Mouse (Mus musculus): ENCODE data around the gene Brd4. TPM values are rescaled to one million over a fixed set of nuclear protein-coding genes. Genes with fewer than 3 reads are reported as not detected.

The Brd4 gene
- polyA plus RNA-seq (2016; fragmentation: Nextera tagmentation; extraction: Ambion mirVana), result 98.2 and 119 TPM in 2 replicates

GRCm38 (mm10) chr17:32284262-32285137 lies at the start of gene Brd4:
TSS of gene Brd4 (minus strand) at chr17:32284722.
- peak within 1 kb of the TSS; percentile 99 for H3K9ac ChIP-seq (replicated peaks)
- H3K4me2 ChIP-seq, result peak within 1 kb of the TSS; percentile 84
- H3K4me1 ChIP-seq (replicated peaks), result peaks cover 24% of the 10 kb centered on the region
- H3K9me3 ChIP-seq, result no peaks in the 10 kb centered on the region
- ATAC-seq (ENCODE audit: insufficient number of reproducible peaks, insufficient read depth, low FRiP score, low TSS enrichment, low read depth), result peak; percentile 86
- H3K27ac ChIP-seq, result peak within 1 kb of the TSS; percentile 99
- H3K4me3 ChIP-seq (replicated peaks), result peak within 1 kb of the TSS; percentile 96
- no peaks in the 10 kb centered on the region for H3K36me3 ChIP-seq
- WGBS, result under 1% methylated on average over 100 of the region's 100 CpGs
- H3K27me3 ChIP-seq, result no peaks in the 10 kb centered on the region

GRCm38 (mm10) chr17:32333675-32334303 lies 49.3 kb upstream of the Brd4 start:
- Histone ChIP-seq H3K27me3 (no peaks in the 10 kb centered on the region), H3K36me3 (peaks cover 94% of the 10 kb centered on the region), H3K9me3 (no peaks in the 10 kb centered on the region), H3K4me2 (no peak overlapping the region), H3K27ac (no peak overlapping the region), H3K4me3 (replicated peaks) (no peak overlapping the region), H3K9ac (replicated peaks) (no peak overlapping the region), H3K4me1 (replicated peaks) (no peaks in the 10 kb centered on the region)
- no peak for ATAC-seq (ENCODE audit: insufficient number of reproducible peaks, insufficient read depth, low FRiP score, low TSS enrichment, low read depth)
- WGBS, result 90% methylated on average over 31 of the region's 31 CpGs

- H3K9ac ChIP-seq (replicated peaks), result no peak overlapping the region
- H3K36me3 ChIP-seq, result peaks cover 76% of the 10 kb centered on the region
- no peaks in the 10 kb centered on the region for H3K9me3 ChIP-seq
- H3K27me3 ChIP-seq, result no peaks in the 10 kb centered on the region
- peaks cover 1% of the 10 kb centered on the region; the same call in 1 of the 2 replicates for H3K4me1 ChIP-seq (replicated peaks)
- H3K4me2 ChIP-seq, result no peak overlapping the region
- H3K27ac ChIP-seq, result no peak overlapping the region
- ATAC-seq (ENCODE audit: insufficient number of reproducible peaks, insufficient read depth, low FRiP score, low TSS enrichment, low read depth), result no peak
- H3K4me3 ChIP-seq (replicated peaks), result no peak overlapping the region
Measured at GRCm38 (mm10) chr17:32327501-32327900, 43.0 kb upstream of the Brd4 start.

GRCm38 (mm10) chr17:32322809-32323208 lies 38.3 kb upstream of the Brd4 start:
- H3K4me1 ChIP-seq (replicated peaks), result peaks cover 21% of the 10 kb centered on the region
- ATAC-seq (ENCODE audit: insufficient number of reproducible peaks, insufficient read depth, low FRiP score, low TSS enrichment, low read depth), result no peak
- WGBS, result 85% methylated on average over 1 of the region's 1 CpGs

GRCm38 (mm10) chr17:32321836-32322235 lies 37.3 kb upstream of the Brd4 start:
- H3K27me3 ChIP-seq, result no peaks in the 10 kb centered on the region
- peak overlapping the region; percentile 83 for H3K4me3 ChIP-seq (replicated peaks)
- WGBS, result 13% methylated on average over 6 of the region's 6 CpGs
- peak overlapping the region; percentile 69 for H3K9ac ChIP-seq (replicated peaks)
- peak overlapping the region; percentile 92 for H3K27ac ChIP-seq
- peak overlapping the region; percentile 75 for H3K4me2 ChIP-seq
- peaks cover 46% of the 10 kb centered on the region for H3K36me3 ChIP-seq
- no peaks in the 10 kb centered on the region for H3K9me3 ChIP-seq
- H3K4me1 ChIP-seq (replicated peaks), result peaks cover 21% of the 10 kb centered on the region
- ATAC-seq (ENCODE audit: insufficient number of reproducible peaks, insufficient read depth, low FRiP score, low TSS enrichment, low read depth), result no peak

More at GRCm38 (mm10) chr17:32322809-32323208, 38.3 kb upstream of the Brd4 start:
- Histone ChIP-seq H3K27ac (no peak overlapping the region), H3K4me2 (no peak overlapping the region), H3K9me3 (no peaks in the 10 kb centered on the region), H3K4me3 (replicated peaks) (no peak overlapping the region), H3K9ac (replicated peaks) (no peak overlapping the region), H3K27me3 (no peaks in the 10 kb centered on the region), H3K36me3 (peaks cover 42% of the 10 kb centered on the region)

GRCm38 (mm10) chr17:32321390-32321734 lies 36.8 kb upstream of the Brd4 start:
- H3K36me3 ChIP-seq, result peaks cover 46% of the 10 kb centered on the region
- WGBS, result 0% methylated on average over 23 of the region's 23 CpGs

GRCm38 (mm10) chr17:32320597-32321389 lies 36.3 kb upstream of the Brd4 start, which contains the start of gene Akap8:
TSS of gene Akap8 (minus strand) at chr17:32321238.
- H3K27ac ChIP-seq, result peak within 1 kb of the TSS; percentile 96
- H3K4me3 ChIP-seq (replicated peaks), result peak within 1 kb of the TSS; percentile 83
- peaks cover 21% of the 10 kb centered on the region for H3K4me1 ChIP-seq (replicated peaks)
- H3K4me2 ChIP-seq, result peak within 1 kb of the TSS; percentile 79
- no peaks in the 10 kb centered on the region for H3K27me3 ChIP-seq
- peak; percentile 99 for ATAC-seq (ENCODE audit: insufficient number of reproducible peaks, insufficient read depth, low FRiP score, low TSS enrichment, low read depth)
- H3K9me3 ChIP-seq, result no peaks in the 10 kb centered on the region
- peaks cover 46% of the 10 kb centered on the region for H3K36me3 ChIP-seq
- H3K9ac ChIP-seq (replicated peaks), result peak within 1 kb of the TSS; percentile 85
- under 1% methylated on average over 83 of the region's 83 CpGs for WGBS

More at GRCm38 (mm10) chr17:32321390-32321734, 36.8 kb upstream of the Brd4 start:
- ATAC-seq (ENCODE audit: insufficient number of reproducible peaks, insufficient read depth, low FRiP score, low TSS enrichment, low read depth), result peak; percentile 72
- Histone ChIP-seq H3K4me1 (replicated peaks) (peaks cover 21% of the 10 kb centered on the region), H3K9ac (replicated peaks) (peak overlapping the region; percentile 69), H3K27me3 (no peaks in the 10 kb centered on the region), H3K9me3 (no peaks in the 10 kb centered on the region), H3K4me2 (peak overlapping the region; percentile 75), H3K27ac (peak overlapping the region; percentile 92), H3K4me3 (replicated peaks) (peak overlapping the region; percentile 83)

GRCm38 (mm10) chr17:32319950-32320349 lies 35.4 kb upstream of the Brd4 start:
- ATAC-seq (ENCODE audit: insufficient number of reproducible peaks, insufficient read depth, low FRiP score, low TSS enrichment, low read depth), result no peak
- Histone ChIP-seq H3K27ac (peak overlapping the region; percentile 96), H3K36me3 (peaks cover 47% of the 10 kb centered on the region), H3K4me2 (peak overlapping the region; percentile 79), H3K9me3 (no peaks in the 10 kb centered on the region), H3K4me3 (replicated peaks) (peak overlapping the region; percentile 83), H3K4me1 (replicated peaks) (peaks cover 21% of the 10 kb centered on the region), H3K9ac (replicated peaks) (peak overlapping the region; percentile 85), H3K27me3 (no peaks in the 10 kb centered on the region)
- WGBS, result under 1% methylated on average over 7 of the region's 7 CpGs

GRCm38 (mm10) chr17:32317708-32318107 lies 33.2 kb upstream of the Brd4 start:
- Histone ChIP-seq H3K4me1 (replicated peaks) (peaks cover 21% of the 10 kb centered on the region), H3K36me3 (peaks cover 60% of the 10 kb centered on the region), H3K9me3 (no peaks in the 10 kb centered on the region), H3K27ac (no peak overlapping the region), H3K4me3 (replicated peaks) (no peak overlapping the region), H3K9ac (replicated peaks) (no peak overlapping the region), H3K27me3 (no peaks in the 10 kb centered on the region), H3K4me2 (no peak overlapping the region)
- 89% methylated on average over 3 of the region's 3 CpGs for WGBS
- ATAC-seq (ENCODE audit: insufficient number of reproducible peaks, insufficient read depth, low FRiP score, low TSS enrichment, low read depth), result no peak

GRCm38 (mm10) chr17:32317032-32317431 lies 32.5 kb upstream of the Brd4 start:
- Histone ChIP-seq H3K4me1 (replicated peaks) (peaks cover 15% of the 10 kb centered on the region), H3K36me3 (peaks cover 66% of the 10 kb centered on the region), H3K9me3 (no peaks in the 10 kb centered on the region), H3K27me3 (no peaks in the 10 kb centered on the region), H3K9ac (replicated peaks) (no peak overlapping the region), H3K4me3 (replicated peaks) (no peak overlapping the region), H3K27ac (no peak overlapping the region), H3K4me2 (no peak overlapping the region)
- no peak for ATAC-seq (ENCODE audit: insufficient number of reproducible peaks, insufficient read depth, low FRiP score, low TSS enrichment, low read depth)
- WGBS, result 92% methylated on average over 8 of the region's 8 CpGs

GRCm38 (mm10) chr17:32315560-32315959 lies 31.0 kb upstream of the Brd4 start:
- WGBS, result 95% methylated on average over 5 of the region's 5 CpGs
- no peak overlapping the region for H3K4me2 ChIP-seq
- no peak overlapping the region for H3K4me3 ChIP-seq (replicated peaks)
- peaks cover 12% of the 10 kb centered on the region for H3K4me1 ChIP-seq (replicated peaks)
- no peak overlapping the region for H3K9ac ChIP-seq (replicated peaks)
- no peak overlapping the region for H3K27ac ChIP-seq
- H3K27me3 ChIP-seq, result no peaks in the 10 kb centered on the region
- H3K9me3 ChIP-seq, result no peaks in the 10 kb centered on the region
- ATAC-seq (ENCODE audit: insufficient number of reproducible peaks, insufficient read depth, low FRiP score, low TSS enrichment, low read depth), result no peak
- peaks cover 81% of the 10 kb centered on the region for H3K36me3 ChIP-seq

Data from limb, embryonic 12.5 days (tissue).